Mouse (Mus musculus) splenic B cell, adult 2 months (primary cell): ENCODE measurements around the gene Cacng6.
A peak's percentile ranks its signal among the peaks of the same experiment; 100 is the strongest.

ENCODE experiments used
- DNase-seq: peaks from one replicate; pipeline ENCODE4 v3.0.0-alpha.2; 2011; ENCODE audit warnings: low read depth, low spot score
- H3K27me3 ChIP-seq: 2 replicates; pipeline ENCODE4 v1.6.1; 2012; ENCODE audit warnings: mild to moderate bottlenecking, low read length, moderate library complexity, mixed read lengths; ENCODE audit not compliant: control insufficient read depth, poor library complexity, insufficient read depth, severe bottlenecking
- H3K36me3 ChIP-seq: 2 replicates; pipeline ENCODE4 v1.6.1; 2012; ENCODE audit warnings: mild to moderate bottlenecking, low read length, moderate library complexity, mixed read lengths; ENCODE audit not compliant: control insufficient read depth, poor library complexity, insufficient read depth, severe bottlenecking

Cacng6 gene

DNA sequence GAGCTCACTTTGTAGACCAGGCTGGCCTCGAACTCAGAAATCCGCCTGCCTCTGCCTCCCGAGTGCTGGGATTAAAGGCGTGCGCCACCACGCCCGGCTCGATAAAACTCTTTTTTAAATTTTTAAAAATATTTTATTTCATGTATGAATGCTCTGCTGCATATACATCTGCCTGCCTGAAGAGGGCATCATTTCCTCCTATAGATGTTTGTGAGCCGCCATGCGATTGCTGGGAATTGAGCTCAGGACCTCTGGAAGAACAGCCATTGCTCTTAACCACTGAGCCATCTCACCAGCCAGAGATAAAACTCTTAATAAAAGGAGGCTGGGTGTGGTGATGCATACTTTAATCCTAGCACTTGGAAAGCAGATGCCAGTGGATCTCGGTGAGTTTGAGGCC is 16.0 kb downstream of the Cacng6 start:
- H3K27me3 ChIP-seq = no peaks in the 10 kb centered on the region
- DNase-seq = no peak
- H3K36me3 ChIP-seq = no peaks in the 10 kb centered on the region

- H3K36me3 ChIP-seq = no peaks in the 10 kb centered on the region
- no peak for DNase-seq
- H3K27me3 ChIP-seq = no peaks in the 10 kb centered on the region
Measured at GRCm38 (mm10) chr7:3440526-3440925, 16.5 kb downstream of the Cacng6 start.

GRCm38 (mm10) chr7:3442476-3443062 is 18.6 kb downstream of the Cacng6 start:
- Histone ChIP-seq H3K27me3 (no peaks in the 10 kb centered on the region), H3K36me3 (no peaks in the 10 kb centered on the region)
- DNase-seq = peak; percentile 53

GRCm38 (mm10) chr7:3444678-3445077 is 20.7 kb downstream of the Cacng6 start:
- no peaks in the 10 kb centered on the region for H3K36me3 ChIP-seq
- no peak for DNase-seq
- H3K27me3 ChIP-seq = no peaks in the 10 kb centered on the region

GRCm38 (mm10) chr7:3446584-3446983 is 22.6 kb downstream of the Cacng6 start:
- DNase-seq = no peak
- Histone ChIP-seq H3K36me3 (no peaks in the 10 kb centered on the region), H3K27me3 (no peaks in the 10 kb centered on the region)

DNA sequence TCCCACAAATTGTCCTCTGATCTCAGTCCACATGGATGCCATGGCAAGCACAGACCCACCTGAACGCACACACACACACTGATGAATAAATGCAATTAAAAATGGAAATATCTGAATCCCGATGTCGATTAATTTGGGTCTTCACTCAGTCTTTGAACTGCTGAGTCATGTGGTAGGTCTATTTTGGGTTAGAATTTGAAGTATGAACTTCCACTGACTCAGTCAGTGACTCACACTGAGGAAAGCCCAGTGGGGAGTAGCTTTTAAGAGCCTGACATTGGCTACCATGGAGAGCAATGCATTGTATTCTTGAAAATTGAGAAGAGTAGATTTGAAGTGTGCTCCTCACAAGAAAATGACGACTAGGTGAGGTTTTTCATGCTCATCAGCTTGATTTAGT is 23.0 kb downstream of the Cacng6 start:
- no peaks in the 10 kb centered on the region for H3K27me3 ChIP-seq
- no peaks in the 10 kb centered on the region for H3K36me3 ChIP-seq
- DNase-seq = no peak

DNA sequence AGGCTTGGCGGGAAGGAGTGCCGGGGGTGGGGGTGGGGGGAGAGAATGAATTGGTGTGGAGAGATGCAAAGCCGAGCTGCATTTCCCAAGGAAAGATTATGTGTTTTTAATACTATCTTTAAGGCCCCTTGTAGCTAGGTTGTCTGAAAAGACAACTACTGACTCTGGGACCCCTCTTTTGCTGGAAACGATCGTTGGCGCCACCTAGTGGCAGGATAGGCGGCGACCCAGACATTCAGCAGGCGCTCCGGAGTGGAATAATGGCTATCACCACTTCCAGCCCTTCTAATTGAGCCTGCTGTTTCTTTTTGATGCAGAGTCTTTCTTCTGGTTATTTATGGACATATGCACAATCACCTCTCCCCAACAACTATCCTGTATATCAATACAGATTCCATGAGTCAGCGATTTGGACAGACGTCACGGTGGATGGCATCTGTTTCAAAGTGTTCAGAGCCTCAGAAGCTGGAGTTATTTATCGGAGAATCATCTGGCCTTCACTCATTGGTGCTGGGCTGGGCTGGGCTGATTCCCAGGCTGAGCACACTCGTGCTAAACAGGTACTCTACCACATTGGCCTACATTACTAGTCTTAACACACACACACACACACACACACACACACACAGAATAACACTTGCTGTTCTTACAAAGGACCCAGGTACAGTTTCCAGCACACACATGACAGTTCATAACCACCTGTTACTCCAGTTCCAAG is 24.9 kb downstream of the Cacng6 start:
- Histone ChIP-seq H3K36me3 (no peaks in the 10 kb centered on the region), H3K27me3 (no peaks in the 10 kb centered on the region)
- peak; percentile 64 for DNase-seq

DNA sequence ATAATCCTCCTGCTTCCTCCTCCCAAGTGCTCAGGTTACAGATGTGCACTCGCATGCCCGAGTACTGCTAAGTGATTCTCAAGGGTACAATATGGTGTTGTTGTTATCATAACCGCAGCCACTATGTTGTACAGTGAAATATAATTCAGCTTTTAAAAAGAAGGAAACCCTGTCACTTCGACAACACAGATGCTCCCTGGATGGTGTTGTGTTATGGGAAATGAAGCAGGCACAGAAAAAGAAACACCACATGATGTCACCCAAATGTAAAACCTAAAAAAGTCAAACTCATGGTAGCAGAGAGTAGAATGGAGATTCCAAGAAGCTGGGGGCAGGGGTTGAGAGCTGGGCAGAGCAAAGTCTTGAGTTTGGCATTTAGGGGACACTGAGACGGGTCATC is 26.7 kb downstream of the Cacng6 start:
- H3K36me3 ChIP-seq = no peaks in the 10 kb centered on the region; the same call in 1 of the 2 replicates
- DNase-seq = no peak
- H3K27me3 ChIP-seq = no peaks in the 10 kb centered on the region

GRCm38 (mm10) chr7:3451161-3451560 is 27.2 kb downstream of the Cacng6 start:
- H3K36me3 ChIP-seq = no peaks in the 10 kb centered on the region; the same call in 1 of the 2 replicates
- no peaks in the 10 kb centered on the region for H3K27me3 ChIP-seq
- DNase-seq = no peak

DNA sequence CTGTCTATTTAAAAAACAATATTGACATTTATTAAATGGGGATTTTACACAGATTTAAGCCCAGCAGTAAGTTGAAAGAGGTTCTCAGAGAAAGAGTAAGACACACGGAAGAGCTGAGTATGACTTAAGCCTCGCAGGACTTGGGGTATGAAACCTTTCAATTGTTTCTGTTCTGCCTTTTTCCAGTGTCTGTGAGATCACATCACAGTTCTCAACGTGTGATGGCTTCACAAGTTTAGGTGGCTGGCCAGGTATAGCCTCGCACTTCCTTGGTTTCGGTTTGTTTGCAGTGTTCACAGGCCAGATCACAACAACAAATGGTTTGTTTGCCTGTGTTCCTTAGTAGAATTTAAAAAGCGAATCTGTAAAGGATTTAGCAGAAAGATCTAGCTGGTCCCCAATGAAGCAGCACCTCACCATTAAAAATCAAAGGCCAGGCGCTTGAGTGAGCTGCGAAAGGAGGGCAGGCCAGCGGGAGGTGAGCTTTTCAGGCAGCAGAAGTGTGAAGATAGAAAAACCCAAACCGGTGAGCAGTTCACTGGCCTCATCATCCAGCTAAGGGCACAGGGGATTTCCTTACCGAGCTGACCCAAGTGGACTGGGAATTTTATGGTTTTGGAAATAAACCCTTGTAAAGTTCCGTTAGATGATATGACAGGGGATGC is 29.0 kb downstream of the Cacng6 start:
- Histone ChIP-seq H3K36me3 (no peaks in the 10 kb centered on the region; the same call in 1 of the 2 replicates), H3K27me3 (no peaks in the 10 kb centered on the region)
- DNase-seq = no peak

- no peak for DNase-seq
- H3K36me3 ChIP-seq = no peaks in the 10 kb centered on the region; the same call in 1 of the 2 replicates
- no peaks in the 10 kb centered on the region for H3K27me3 ChIP-seq
Measured at GRCm38 (mm10) chr7:3453486-3454183, 29.6 kb downstream of the Cacng6 start.

GRCm38 (mm10) chr7:3457111-3457840 is 33.3 kb downstream of the Cacng6 start:
- no peak for DNase-seq
- H3K27me3 ChIP-seq = no peaks in the 10 kb centered on the region
- H3K36me3 ChIP-seq = no peaks in the 10 kb centered on the region; the same call in 1 of the 2 replicates

DNA sequence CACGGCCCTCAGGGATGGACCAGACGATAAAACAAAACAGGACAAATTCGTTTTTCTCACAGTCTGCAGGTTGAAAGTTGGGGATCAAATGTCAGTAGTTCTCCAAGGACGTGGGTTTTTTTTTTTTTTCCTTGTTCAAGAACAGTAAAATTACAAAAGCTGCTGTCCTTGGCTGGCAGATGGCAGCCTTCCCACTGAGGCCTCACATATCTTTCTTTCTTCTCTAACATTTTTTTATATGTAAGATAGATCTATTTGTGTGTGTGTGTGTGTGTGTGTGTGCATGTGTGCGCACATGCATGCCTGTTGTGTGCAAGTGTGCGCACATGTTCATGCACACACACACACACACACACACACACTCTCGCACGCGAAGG is 33.8 kb downstream of the Cacng6 start:
- DNase-seq = no peak
- no peaks in the 10 kb centered on the region; the same call in 1 of the 2 replicates for H3K36me3 ChIP-seq
- H3K27me3 ChIP-seq = no peaks in the 10 kb centered on the region

DNA sequence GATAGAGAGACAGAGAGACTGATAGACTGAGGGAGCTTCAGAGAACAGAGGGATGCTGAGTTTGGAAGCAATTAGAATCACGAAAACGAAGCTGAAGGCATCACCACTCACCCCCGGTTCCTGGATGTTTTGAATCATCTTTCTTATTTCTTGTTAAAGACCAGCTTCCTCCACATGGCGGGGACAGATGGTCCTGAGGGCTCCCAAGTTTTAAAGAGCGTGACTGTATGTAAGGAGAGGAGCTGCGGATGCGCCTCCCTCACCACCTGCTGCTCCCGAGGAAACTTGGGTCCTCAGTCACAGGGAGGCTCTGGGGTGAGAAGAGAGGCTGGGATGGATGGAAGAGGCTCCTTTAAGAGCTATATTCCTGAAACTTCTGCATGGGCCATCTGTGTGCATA is 36.3 kb downstream of the Cacng6 start:
- no peaks in the 10 kb centered on the region for H3K36me3 ChIP-seq
- no peak for DNase-seq
- no peaks in the 10 kb centered on the region for H3K27me3 ChIP-seq
